Mouse (Mus musculus) heart, postnatal 0 days (tissue): Measurements from ENCODE around the gene Zscan25.

Experiments
- CTCF ChIP-seq: IDR thresholded peaks from 2 replicates; pipeline ENCODE4 v1.5.1; 2016; ENCODE audit warnings: antibody characterized with exemption, control low read depth, low read depth
- EP300 ChIP-seq: IDR thresholded peaks from 2 replicates; pipeline ENCODE4 v1.6.1; 2016; ENCODE audit warnings: antibody characterized with exemption, low read depth

GRCm38 (mm10) chr5:145231893-145232411 lies 48.3 kb upstream of the Zscan25 start:
- no peak for TF ChIP-seq CTCF
- no peak for TF ChIP-seq EP300
